Mouse (Mus musculus): ENCODE data around the gene Sec31a. TPM values are rescaled to one million over a fixed set of nuclear protein-coding genes. Genes with fewer than 3 reads are reported as not detected.

Sec31a gene
- 149 and 150 TPM in 2 replicates for polyA plus RNA-seq (2015; fragmentation: Nextera tagmentation; extraction: Ambion mirVana)

- Histone ChIP-seq H3K4me3 (ENCODE audit: low read length) (peak within 1 kb of the TSS; percentile 61), H3K27ac (ENCODE audit: low read length) (peak within 1 kb of the TSS; percentile 86), H3K27me3 (ENCODE audit: control insufficient read depth, insufficient read depth, low read length) (no peaks in the 10 kb centered on the region), H3K9ac (ENCODE audit: low read length) (peak within 1 kb of the TSS; percentile 74), H3K9me3 (replicated peaks; ENCODE audit: control insufficient read depth, low read length) (no peaks in the 10 kb centered on the region), H3K4me2 (ENCODE audit: low read depth, low read length) (peak within 1 kb of the TSS; percentile 82), H3K36me3 (ENCODE audit: control insufficient read depth, insufficient read depth) (peaks cover 12% of the 10 kb centered on the region), H3K4me1 (ENCODE audit: control insufficient read depth, insufficient read depth, low read length) (peaks cover 24% of the 10 kb centered on the region)
- peak; percentile 97 for ATAC-seq (replicated peaks; ENCODE audit: extremely low read depth, insufficient read depth, low FRiP score)
- under 1% methylated on average over 68 of the region's 82 CpGs for WGBS
Observed at GRCm38 (mm10) chr5:100415761-100416590, at the start of gene Sec31a. Gene Sec31a (minus strand): TSS chr5:100416234.

- Histone ChIP-seq H3K4me1 (ENCODE audit: control insufficient read depth, insufficient read depth, low read length) (no peaks in the 10 kb centered on the region), H3K36me3 (ENCODE audit: control insufficient read depth, insufficient read depth) (peaks cover 16% of the 10 kb centered on the region), H3K27me3 (ENCODE audit: control insufficient read depth, insufficient read depth, low read length) (no peaks in the 10 kb centered on the region), H3K4me2 (ENCODE audit: low read depth, low read length) (no peak overlapping the region), H3K9ac (ENCODE audit: low read length) (no peak overlapping the region), H3K27ac (ENCODE audit: low read length) (no peak overlapping the region), H3K4me3 (ENCODE audit: low read length) (no peak overlapping the region), H3K9me3 (replicated peaks; ENCODE audit: control insufficient read depth, low read length) (no peaks in the 10 kb centered on the region)
- 92% methylated on average over 2 of the region's 2 CpGs for WGBS
- ATAC-seq (replicated peaks; ENCODE audit: extremely low read depth, insufficient read depth, low FRiP score), result no peak
Observed at GRCm38 (mm10) chr5:100462374-100462773, 46.3 kb upstream of the Sec31a start.

DNA sequence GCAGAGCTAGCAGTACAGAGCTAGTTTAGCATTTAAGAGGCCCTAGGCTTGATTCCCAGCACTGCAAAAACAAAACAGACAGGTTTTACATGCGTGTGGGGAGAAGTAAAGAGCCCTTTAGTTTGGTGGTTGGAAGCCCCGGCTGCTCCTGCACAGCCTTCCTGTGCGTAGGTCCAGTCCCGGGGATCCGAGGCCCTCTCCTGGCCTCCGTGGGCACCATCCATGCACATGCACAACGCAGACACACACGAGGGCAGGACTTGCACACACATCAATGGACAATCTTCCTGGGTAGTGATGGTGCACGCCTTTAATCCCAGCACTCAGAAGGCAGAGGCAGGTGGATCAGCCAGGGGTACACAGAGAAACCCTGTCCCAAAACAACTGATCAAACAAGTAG, 45.5 kb upstream of the Sec31a start:
- no peaks in the 10 kb centered on the region for H3K9me3 ChIP-seq (replicated peaks; ENCODE audit: control insufficient read depth, low read length)
- WGBS, result 91% methylated on average over 9 of the region's 9 CpGs
- peaks cover 16% of the 10 kb centered on the region for H3K36me3 ChIP-seq (ENCODE audit: control insufficient read depth, insufficient read depth)

DNA sequence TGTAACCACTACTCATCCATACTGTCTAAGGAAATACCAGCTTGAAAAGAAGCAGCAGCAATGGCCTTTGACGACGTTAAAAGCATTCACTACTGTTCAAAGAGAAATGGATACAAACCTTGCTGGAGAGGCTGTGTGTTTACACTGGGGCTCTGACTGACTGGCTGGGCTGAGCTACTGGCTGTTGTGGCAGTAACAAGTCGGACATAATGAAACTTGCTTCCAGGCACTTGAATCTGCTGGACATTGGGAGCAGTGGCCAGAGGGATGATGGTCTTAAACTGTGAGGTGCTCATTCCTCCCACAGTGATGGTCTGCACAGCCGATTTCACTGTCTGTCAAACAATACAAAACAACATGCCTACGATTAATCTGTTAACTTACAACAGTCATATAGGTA, 43.4 kb upstream of the Sec31a start:
- Histone ChIP-seq H3K36me3 (ENCODE audit: control insufficient read depth, insufficient read depth) (peaks cover 16% of the 10 kb centered on the region), H3K27ac (ENCODE audit: low read length) (no peak overlapping the region), H3K9ac (ENCODE audit: low read length) (no peak overlapping the region), H3K4me3 (ENCODE audit: low read length) (no peak overlapping the region), H3K4me2 (ENCODE audit: low read depth, low read length) (no peak overlapping the region), H3K4me1 (ENCODE audit: control insufficient read depth, insufficient read depth, low read length) (no peaks in the 10 kb centered on the region), H3K27me3 (ENCODE audit: control insufficient read depth, insufficient read depth, low read length) (no peaks in the 10 kb centered on the region), H3K9me3 (replicated peaks; ENCODE audit: control insufficient read depth, low read length) (no peaks in the 10 kb centered on the region)
- no peak for ATAC-seq (replicated peaks; ENCODE audit: extremely low read depth, insufficient read depth, low FRiP score)
- WGBS, result 91% methylated on average over 5 of the region's 5 CpGs

More for the DNA sequence above, 45.5 kb upstream of the Sec31a start:
- Histone ChIP-seq H3K27me3 (ENCODE audit: control insufficient read depth, insufficient read depth, low read length) (no peaks in the 10 kb centered on the region), H3K27ac (ENCODE audit: low read length) (no peak overlapping the region), H3K4me1 (ENCODE audit: control insufficient read depth, insufficient read depth, low read length) (no peaks in the 10 kb centered on the region), H3K4me2 (ENCODE audit: low read depth, low read length) (no peak overlapping the region), H3K4me3 (ENCODE audit: low read length) (no peak overlapping the region), H3K9ac (ENCODE audit: low read length) (no peak overlapping the region)
- no peak for ATAC-seq (replicated peaks; ENCODE audit: extremely low read depth, insufficient read depth, low FRiP score)

- no peaks in the 10 kb centered on the region for H3K27me3 ChIP-seq (ENCODE audit: control insufficient read depth, insufficient read depth, low read length)
- no peak overlapping the region for H3K4me3 ChIP-seq (ENCODE audit: low read length)
- peaks cover 27% of the 10 kb centered on the region for H3K36me3 ChIP-seq (ENCODE audit: control insufficient read depth, insufficient read depth)
- H3K4me2 ChIP-seq (ENCODE audit: low read depth, low read length), result no peak overlapping the region
- 97% methylated on average over 2 of the region's 2 CpGs for WGBS
- ATAC-seq (replicated peaks; ENCODE audit: extremely low read depth, insufficient read depth, low FRiP score), result no peak
- no peak overlapping the region for H3K27ac ChIP-seq (ENCODE audit: low read length)
- H3K9ac ChIP-seq (ENCODE audit: low read length), result no peak overlapping the region
- no peaks in the 10 kb centered on the region for H3K9me3 ChIP-seq (replicated peaks; ENCODE audit: control insufficient read depth, low read length)
- H3K4me1 ChIP-seq (ENCODE audit: control insufficient read depth, insufficient read depth, low read length), result no peaks in the 10 kb centered on the region
Observed at GRCm38 (mm10) chr5:100451871-100452270, 35.8 kb upstream of the Sec31a start.

DNA sequence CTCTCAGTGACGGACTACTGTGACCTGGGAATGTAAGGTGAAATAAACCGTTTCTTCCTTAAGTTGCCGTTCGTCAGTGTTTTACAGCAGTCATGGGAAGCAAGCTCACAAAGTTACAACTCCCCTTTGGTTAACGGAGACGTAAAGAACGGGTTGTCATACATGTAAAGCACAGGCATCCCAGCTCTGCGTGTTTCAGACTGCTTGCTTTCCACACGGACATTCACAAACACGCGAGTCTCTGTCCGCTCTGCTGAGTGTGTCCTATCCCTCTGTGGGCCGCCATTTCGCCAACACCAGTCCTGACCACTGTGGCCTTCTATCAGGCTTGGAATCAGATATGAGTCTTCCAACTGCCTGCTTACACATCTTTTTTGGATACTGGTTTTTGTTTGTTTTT, 22.8 kb upstream of the Sec31a start:
- Histone ChIP-seq H3K27ac (ENCODE audit: low read length) (no peak overlapping the region), H3K9me3 (replicated peaks; ENCODE audit: control insufficient read depth, low read length) (no peaks in the 10 kb centered on the region), H3K27me3 (ENCODE audit: control insufficient read depth, insufficient read depth, low read length) (no peaks in the 10 kb centered on the region), H3K9ac (ENCODE audit: low read length) (no peak overlapping the region), H3K4me3 (ENCODE audit: low read length) (no peak overlapping the region), H3K4me2 (ENCODE audit: low read depth, low read length) (no peak overlapping the region), H3K4me1 (ENCODE audit: control insufficient read depth, insufficient read depth, low read length) (no peaks in the 10 kb centered on the region), H3K36me3 (ENCODE audit: control insufficient read depth, insufficient read depth) (peaks cover 17% of the 10 kb centered on the region)
- ATAC-seq (replicated peaks; ENCODE audit: extremely low read depth, insufficient read depth, low FRiP score), result no peak
- 94% methylated on average over 14 of the region's 14 CpGs for WGBS

DNA sequence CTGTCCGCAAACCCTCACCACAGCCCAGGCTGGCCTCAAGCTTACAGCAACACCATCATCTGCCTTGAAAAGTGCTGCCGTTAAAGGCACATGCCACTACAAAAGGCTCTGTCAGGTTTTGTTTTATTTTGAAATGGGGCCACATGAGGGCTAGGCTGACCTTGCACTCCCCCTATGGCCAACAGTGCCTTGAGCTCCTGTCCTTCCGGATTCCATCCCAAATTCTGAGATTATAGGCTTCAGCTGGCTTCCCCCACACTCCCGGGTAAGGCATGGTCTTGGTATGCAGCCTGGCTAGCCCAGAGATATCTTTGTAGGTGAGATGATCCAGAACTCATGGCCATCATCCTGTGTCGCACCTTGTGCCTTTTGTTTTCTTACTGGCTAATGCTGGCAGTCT, 21.9 kb upstream of the Sec31a start:
- Histone ChIP-seq H3K4me3 (ENCODE audit: low read length) (no peak overlapping the region), H3K9me3 (replicated peaks; ENCODE audit: control insufficient read depth, low read length) (no peaks in the 10 kb centered on the region), H3K4me1 (ENCODE audit: control insufficient read depth, insufficient read depth, low read length) (no peaks in the 10 kb centered on the region), H3K27ac (ENCODE audit: low read length) (no peak overlapping the region), H3K27me3 (ENCODE audit: control insufficient read depth, insufficient read depth, low read length) (no peaks in the 10 kb centered on the region), H3K4me2 (ENCODE audit: low read depth, low read length) (no peak overlapping the region), H3K9ac (ENCODE audit: low read length) (no peak overlapping the region), H3K36me3 (ENCODE audit: control insufficient read depth, insufficient read depth) (peaks cover 13% of the 10 kb centered on the region)
- WGBS, result 85% methylated on average over 5 of the region's 5 CpGs
- no peak for ATAC-seq (replicated peaks; ENCODE audit: extremely low read depth, insufficient read depth, low FRiP score)

- Histone ChIP-seq H3K4me3 (ENCODE audit: low read length) (no peak overlapping the region), H3K9me3 (replicated peaks; ENCODE audit: control insufficient read depth, low read length) (no peaks in the 10 kb centered on the region), H3K4me1 (ENCODE audit: control insufficient read depth, insufficient read depth, low read length) (no peaks in the 10 kb centered on the region), H3K9ac (ENCODE audit: low read length) (no peak overlapping the region), H3K36me3 (ENCODE audit: control insufficient read depth, insufficient read depth) (peaks cover 12% of the 10 kb centered on the region), H3K27me3 (ENCODE audit: control insufficient read depth, insufficient read depth, low read length) (no peaks in the 10 kb centered on the region), H3K27ac (ENCODE audit: low read length) (no peak overlapping the region), H3K4me2 (ENCODE audit: low read depth, low read length) (no peak overlapping the region)
- WGBS, result 94% methylated on average over 4 of the region's 4 CpGs
- no peak for ATAC-seq (replicated peaks; ENCODE audit: extremely low read depth, insufficient read depth, low FRiP score)
Observed at GRCm38 (mm10) chr5:100437086-100437485, 21.1 kb upstream of the Sec31a start.

- Histone ChIP-seq H3K27ac (ENCODE audit: low read length) (no peak overlapping the region), H3K4me2 (ENCODE audit: low read depth, low read length) (no peak overlapping the region), H3K9me3 (replicated peaks; ENCODE audit: control insufficient read depth, low read length) (no peaks in the 10 kb centered on the region), H3K4me3 (ENCODE audit: low read length) (no peak overlapping the region), H3K9ac (ENCODE audit: low read length) (no peak overlapping the region), H3K36me3 (ENCODE audit: control insufficient read depth, insufficient read depth) (peaks cover 13% of the 10 kb centered on the region), H3K27me3 (ENCODE audit: control insufficient read depth, insufficient read depth, low read length) (no peaks in the 10 kb centered on the region), H3K4me1 (ENCODE audit: control insufficient read depth, insufficient read depth, low read length) (peaks cover 23% of the 10 kb centered on the region)
- ATAC-seq (replicated peaks; ENCODE audit: extremely low read depth, insufficient read depth, low FRiP score), result no peak
- 73% methylated on average over 2 of the region's 2 CpGs for WGBS
Observed at GRCm38 (mm10) chr5:100430966-100431365, 14.9 kb upstream of the Sec31a start.

All from heart, embryonic 16.5 days (tissue).